Mouse (Mus musculus) thymus, adult 18-20 months (tissue): ENCODE measurements around the gene Spon1.

Source experiments
- DNase-seq, 2 experiments: peaks; one replicate each; pipeline ENCODE4 v3.0.0; 2022; ENCODE audit warnings: mixed read lengths in 2 of 2

The Spon1 gene

DNA sequence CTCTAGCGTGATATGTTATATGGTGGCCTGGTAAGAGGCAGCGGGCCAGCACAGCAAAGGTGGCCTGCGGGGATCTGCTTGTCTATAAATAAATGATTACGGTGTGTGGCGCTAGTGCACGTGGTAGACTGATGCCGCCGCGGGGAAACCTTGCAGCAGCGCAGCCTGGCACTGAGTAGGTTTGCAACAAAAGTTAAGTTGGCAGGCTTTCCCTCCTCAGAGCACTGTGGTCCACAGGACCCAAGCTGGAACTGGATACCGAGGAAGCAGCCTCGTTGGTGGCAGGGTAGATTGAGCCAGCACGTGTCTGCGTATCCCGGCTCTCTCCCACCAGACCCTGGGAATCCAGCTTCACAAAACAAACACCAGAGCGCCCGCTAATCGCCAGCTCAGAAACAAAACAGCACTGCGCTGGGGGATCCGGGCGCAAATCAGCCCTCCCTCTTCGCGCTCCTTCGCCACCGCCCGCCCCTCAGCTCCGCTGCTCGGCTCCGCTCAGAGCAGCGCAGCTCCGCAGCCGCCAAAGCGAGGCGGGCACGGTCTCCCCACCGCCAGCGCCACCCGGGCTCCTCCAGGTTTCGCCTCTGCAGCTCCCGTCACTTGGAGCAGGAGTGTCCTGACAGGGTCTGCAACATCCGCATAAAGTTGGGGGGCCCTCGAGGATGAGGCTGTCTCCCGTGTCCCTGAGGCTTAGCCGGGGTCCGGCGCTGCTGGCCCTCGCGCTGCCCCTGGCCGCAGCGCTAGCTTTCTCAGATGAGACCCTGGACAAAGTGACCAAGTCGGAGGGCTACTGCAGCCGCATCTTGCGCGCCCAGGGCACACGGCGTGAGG is at the start of gene Spon1:
Spon1 (plus strand) TSS at position 332 of the 831 bp plus-strand sequence.
- peak; percentile 24 to 36 for DNase-seq

DNA sequence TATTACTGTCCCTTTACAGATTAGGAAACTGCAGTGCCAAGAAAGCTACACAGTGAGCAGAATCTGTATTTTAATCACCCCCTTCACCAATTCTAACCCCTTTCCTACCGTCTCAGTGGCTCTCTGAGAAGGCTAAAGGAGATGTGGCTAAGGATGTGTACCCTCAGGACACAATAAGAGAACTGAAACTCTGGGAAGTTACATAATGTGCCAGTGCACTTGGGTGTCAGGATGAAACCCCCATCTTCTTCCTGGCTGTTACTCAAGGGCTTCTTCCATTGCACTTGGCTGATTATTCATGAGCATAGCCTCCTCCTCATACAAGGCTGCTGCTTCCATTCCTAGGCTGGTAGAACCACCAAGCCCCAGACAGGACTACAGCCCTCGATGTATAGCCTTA is 43.8 kb upstream of the Spon1 start:
- no peak for DNase-seq

DNA sequence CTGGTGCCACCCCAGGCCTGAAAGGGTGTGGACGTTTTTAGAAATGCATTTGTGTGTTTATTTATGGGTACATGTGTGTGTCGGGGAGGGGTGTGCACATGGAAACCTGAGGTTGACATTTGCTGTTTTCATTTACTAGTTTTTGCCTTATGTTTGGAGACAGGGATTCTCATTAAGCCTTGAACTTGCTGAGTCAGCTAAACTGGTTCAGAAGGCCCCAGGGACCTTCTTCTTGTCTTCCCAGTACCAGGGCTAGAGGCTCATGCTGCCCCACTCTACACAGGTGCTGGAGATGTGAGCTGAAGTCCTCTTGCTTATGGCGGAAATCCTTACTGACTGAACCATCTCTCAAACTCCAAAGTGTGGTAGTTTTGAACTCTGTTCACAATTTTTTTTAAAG is 41.9 kb upstream of the Spon1 start:
- no peak for DNase-seq

DNA sequence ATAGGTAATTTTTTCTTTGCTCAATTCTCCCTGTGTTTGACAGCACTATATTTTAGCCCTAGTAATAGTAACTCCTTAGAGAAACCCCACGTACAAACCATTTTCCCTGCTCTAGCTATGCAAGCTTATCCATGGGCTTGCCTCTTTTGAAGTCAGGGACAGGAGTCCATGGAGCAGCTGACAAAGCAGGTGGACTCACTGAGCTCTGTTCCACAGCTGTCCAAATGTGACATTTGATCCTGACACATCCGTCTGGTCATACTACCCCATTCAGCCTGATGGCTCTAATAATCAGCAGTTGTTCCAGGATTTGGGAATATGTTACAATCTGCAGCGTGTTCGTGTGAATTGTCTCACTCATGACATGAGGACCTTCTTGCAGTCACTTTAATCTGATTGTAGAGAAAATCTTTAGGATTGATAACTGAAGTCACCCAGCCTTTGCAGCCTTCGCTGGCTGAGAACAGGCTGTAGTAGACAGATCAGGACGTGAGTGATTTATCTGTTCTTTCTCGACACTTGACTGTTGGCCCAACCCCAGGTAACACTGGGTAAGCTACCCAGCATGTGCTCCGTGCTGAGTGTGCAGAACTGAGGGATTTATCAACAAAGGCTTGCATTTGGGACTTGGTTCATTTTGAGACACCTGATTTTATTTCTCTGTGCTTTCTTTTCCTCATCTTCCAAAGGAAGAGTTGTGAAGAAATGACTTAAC is 37.6 kb upstream of the Spon1 start:
- no peak for DNase-seq

DNA sequence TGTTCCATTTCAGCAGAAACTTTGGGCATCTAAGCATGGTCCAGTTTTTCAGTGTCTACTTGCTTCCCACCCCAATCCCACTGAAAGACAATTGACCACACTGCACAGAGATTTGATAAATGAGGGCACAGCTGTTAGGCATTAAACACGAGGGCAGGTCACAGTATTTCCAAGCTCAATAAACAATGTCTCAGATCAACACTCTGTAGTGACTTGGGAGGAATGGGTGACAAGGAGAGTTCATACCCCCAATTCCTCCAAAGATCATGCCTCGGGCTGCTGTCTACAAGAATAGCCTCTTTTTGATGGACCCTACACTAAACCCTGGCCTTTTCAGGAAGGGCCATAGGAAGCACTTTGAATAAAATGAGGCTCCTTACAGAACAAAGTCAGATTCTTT is 36.9 kb upstream of the Spon1 start:
- DNase-seq, result no peak

DNA sequence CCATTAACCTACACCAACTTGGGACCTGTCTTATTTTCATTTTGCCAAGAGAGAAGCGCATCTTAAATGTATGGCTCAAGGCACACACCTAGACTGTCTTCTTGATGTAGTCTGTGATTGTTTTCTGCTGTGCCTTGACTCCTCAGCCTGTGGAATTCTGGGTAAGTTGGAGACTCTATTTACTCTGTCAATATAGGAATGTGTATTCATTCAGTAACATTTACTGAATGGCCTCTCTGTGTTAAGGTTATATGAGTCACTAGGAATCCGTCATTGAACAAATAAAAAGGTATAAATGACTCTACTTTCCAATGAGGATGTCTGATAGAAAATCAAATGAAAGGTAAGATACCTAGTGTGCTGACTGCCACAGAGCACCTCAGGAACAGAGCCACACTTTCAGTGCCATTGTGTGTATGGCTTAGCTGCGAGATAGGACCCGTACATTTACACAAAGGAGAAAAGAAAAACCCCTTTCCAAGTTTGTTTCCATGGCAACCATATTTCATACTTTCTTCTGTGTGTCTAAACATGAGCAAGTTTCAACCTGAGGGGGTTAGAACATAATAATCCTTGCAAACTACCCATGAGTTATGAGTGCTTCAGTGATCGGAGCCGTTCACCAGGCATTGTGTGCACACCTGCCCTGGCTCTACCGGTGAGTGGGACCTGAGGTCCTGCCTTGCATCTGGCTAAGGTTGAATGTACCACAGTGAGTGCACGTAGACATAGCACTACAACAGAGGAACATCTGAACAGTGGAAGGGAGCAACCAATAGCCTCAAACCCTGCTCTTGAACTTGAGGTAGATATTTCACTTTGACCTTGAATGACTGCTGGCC is 35.2 kb upstream of the Spon1 start:
- no peak for DNase-seq

DNA sequence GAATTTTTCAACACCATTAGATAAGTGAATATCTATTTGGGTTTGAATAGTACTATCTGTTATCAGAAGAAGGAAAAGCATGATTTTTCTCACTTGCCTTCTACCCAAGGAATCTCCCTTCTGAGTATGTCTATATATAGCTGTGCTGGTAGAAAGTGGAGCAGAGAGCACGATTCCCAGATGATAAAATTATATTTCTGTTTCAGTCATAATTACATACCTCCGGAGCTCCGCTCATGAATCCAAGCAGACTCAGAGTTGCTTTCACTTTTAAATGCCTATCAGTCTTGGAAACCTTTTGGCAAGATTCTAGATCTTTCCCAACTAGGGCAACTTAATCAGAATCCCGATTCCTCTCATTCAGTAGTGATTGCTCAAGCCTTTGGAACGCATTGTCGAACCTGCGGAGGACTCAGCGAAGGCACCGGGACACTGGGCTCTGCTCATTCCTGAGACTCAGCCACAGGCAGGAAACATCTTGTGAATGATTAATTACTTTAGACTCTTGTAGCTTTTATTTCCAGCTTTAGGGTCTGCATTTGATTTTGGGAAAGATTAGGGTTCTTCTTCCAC is 27.9 kb upstream of the Spon1 start:
- DNase-seq, result no peak

DNA sequence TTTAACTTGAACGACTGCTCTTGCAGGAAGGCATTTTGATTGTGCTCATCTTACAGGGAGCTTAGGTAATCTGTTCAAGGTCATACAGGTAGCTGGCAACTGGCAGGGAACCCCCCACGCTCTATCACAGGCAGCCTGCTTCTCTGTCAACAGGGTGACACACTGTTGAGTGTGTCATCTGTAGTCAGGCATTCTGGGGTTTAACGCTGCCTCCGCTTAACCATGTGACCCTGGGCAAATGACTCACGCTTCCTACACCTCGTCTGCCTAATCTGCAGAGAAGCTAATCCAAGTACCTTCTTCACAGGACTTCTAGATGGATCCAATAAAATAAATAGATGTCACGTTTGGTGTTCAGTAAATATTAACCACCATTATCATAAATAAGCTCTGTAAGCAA is 26.6 kb upstream of the Spon1 start:
- DNase-seq, result no peak

DNA sequence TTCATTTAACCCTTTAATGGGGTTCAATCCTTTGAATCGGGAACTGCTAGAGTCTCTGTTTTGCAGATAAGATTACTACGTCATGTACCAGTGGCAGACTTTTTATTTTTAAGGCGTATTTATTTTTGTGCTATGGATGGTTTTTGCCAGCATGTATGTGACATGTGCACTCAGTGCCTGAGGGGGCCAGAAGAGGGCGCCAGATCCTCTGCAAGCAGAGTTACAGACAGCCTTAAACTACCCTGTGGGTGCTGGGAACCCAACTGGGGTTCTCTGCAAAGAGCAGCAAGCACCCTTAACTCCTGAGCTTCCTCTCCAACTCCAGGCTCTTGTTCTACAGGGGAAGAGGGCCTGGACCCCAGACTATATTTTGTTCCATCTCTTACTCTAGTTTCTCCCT is 23.2 kb upstream of the Spon1 start:
- DNase-seq, result no peak

DNA sequence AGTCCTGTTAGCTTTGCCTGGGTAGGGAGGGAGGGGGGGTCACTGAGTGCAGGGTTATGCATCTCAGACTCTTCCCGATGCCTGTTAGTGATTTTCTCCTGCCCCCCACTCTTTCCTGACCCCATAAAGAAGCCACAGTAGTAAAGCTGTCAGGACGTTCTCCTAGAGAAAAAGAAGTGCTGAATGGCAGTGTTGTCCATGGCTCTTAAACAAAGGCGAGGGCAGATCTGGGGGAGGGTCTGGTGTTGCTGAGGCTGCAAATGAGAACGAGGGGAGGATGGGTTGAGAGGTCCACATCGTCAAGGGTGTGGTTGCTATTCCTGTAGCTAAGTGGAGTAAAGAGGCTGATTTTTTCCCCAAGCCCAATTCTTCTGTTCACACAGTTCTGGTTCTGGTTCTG is 21.8 kb upstream of the Spon1 start:
- DNase-seq, result no peak

DNA sequence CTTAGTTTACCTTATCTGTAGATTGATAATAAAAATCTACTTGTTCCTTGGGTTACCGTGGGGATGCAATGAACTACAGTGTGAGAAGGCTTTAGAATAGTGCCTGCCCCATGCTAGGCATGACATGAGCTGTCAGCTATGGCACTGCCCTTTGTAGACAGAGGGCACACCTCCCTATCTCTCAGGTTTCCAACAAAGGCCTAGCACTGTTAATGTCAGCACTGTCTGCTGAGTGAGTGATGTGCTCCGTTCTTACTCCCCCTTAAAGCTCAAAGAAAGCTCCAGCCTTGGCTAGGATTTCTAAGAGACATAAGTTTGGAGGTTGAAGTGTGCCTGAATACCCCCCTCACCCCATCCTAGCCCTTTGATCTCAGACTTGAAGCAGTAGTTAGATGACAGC is 9.2 kb upstream of the Spon1 start:
- DNase-seq, result no peak

DNA sequence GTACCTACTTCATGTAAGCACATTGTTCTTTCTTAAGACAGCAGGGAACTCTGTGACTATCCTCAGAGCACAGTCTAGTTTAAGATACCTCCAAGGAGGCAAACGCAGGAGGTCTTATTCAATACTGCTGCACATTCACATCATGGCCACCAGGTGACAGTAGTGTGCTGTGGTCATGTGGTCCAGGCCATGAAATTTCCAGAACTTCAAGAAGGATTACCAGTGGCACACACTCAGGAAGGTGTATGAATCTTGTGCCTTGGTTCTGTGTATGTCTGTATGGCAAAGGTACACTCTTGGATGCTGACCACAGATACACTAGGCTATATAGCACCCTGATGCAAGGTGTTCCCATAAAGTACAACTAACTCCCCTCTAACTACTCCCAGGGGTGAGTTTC is 6.6 kb upstream of the Spon1 start:
- no peak for DNase-seq

DNA sequence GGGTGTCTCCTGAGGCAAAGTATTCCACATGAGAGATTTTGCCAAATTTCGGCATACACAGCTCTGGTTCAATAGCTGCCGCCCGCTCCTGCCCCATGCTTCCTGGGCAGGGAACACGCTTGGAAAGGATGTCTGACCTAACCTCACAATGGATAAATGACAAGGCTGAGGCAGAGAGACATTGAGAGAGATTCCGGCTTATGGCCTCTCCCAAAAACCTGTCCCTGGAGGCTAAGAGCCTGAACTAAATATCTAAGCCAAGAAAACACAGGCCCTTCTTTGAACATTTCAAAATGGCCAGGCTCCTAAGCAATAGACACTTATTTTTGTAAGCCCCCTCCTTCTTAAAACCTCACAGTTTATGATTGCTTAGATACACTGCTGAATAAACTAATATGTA is 665 bp upstream of the Spon1 start:
- DNase-seq, result no peak

DNA sequence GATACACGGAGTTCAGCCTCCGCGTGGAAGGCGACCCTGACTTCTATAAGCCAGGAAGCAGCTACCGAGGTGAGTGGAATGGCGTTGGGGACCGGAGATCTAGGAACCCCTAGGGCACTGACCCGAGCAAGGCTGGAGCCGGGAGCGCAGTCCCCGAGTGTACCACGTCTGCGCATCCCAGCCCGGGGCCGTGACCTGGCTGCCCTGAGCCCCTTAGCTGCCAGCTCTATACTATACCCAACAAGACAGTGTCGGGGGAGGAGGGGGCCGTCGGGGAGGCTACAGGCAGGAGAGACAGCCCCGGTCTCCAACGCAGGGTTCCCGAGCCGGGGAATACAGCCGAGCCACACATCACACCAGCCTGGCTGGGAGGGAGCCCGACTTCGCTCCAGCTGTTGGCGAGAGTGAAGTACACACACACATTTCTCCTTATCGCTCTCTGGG is 722 bp downstream of the Spon1 start:
- DNase-seq, result no peak

DNA sequence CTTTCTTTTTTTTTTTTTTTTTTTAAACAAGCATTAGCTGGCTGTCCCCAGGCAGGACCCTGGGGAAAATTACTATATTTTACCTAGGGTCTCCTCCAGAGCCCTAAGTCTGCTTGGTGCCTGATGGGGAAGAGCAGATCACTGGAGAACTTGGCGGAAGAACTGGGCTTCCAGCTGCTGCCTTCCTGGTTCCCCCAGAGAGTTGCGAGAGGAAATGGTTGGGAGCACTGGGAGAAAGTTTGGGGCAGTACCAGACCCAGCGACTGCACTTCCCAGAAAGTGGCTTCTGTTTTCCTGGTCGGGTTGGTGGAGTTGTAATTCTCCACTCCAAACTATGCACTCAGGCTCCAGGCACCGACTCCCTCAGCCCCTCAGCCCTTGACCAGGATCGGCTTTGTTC is 1.7 kb downstream of the Spon1 start:
- no peak for DNase-seq

DNA sequence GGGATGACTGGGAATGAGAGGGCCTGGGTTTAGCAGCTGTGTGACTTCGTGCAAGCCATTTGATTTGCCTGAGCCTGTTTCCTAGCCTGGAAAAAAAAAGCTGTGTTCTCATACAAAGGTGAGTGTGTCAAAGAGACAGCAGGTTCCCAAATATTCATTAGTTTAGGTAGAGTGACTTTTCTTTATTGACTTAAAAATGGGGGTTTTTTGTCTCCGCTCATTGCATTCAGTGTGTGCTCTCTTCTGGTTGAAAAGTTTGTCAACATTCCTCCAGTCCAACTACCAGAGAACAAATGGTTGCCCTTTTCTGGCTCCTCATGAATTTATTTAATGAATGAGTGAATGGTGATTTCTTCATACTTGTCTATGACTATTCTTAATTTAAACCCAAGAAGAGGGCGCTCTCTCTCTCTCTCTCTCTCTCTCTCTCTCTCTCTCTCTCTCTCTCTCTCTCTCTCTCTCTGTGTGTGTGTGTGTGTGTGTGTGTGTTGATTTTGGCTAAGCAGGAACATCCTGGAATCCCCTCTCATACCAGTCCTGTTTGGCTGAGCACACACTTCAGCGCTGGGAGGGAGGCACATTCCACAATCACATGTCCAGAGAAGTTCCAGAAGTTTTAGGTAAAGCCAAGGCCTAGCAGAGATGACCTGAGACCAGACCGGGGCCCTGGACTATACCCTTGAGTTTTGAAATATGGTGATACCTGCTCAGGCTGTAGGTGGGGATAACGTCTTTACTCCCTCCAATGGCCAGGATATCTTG is 2.6 kb downstream of the Spon1 start:
- DNase-seq, result no peak

DNA sequence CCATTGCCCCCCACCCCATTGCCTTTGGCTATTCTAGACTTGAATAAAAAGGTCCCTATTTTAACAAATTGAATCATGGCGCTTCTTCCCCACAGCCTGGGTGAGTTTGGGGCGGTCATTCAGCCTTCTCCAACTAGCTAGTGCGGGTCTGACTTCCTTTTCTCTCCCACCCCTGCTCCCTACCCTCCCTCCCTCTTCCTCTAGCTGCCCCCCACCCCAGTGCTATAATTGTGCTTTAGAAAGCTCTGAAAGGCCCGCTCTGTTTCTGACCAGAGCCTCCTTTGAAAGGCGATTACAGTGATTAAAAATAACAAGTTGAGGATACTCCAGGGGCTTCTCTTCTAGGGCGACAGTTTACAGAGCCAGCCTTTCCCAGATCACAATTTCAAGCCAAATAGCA is 3.5 kb downstream of the Spon1 start:
- DNase-seq, result no peak

DNA sequence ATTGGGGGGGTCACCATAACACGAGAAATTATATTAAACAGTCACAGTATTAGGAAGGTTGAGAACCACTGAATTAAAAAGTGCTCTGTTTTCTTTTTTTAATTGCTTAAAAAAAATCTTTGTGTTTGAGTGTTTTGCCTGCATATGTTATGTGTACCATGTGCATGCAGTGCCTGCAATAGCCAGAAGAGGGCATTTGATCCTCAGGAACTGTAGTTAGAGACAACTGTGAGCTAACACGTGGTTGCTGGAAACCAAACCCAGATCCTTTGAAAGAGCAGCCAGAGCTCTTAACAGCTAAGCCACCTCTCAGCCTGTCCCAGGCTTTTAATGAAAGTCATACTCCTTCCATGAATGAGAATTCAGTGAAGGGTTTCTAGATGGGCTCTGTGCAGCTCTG is 6.3 kb downstream of the Spon1 start:
- no peak for DNase-seq

DNA sequence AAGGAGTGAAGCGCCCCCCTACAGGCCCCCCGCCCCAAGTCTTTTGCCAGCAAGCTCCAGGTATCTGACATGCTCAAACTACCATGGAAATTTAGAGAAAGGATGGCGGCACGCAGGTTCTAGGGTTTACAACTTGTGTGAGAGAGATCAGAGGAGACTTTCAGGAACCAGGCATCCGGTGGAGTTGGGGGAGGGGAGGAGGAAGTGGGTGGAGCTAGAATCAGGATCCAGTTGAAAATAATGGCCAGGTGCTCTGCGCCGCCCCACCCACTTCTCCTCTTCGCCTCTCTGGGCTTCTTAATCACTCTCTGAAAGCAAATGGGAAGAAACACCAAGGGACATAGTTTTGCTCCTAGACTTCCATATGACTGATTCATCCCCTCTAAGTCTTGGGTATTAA is 7.6 kb downstream of the Spon1 start:
- peak; percentile 67 to 78 for DNase-seq

DNA sequence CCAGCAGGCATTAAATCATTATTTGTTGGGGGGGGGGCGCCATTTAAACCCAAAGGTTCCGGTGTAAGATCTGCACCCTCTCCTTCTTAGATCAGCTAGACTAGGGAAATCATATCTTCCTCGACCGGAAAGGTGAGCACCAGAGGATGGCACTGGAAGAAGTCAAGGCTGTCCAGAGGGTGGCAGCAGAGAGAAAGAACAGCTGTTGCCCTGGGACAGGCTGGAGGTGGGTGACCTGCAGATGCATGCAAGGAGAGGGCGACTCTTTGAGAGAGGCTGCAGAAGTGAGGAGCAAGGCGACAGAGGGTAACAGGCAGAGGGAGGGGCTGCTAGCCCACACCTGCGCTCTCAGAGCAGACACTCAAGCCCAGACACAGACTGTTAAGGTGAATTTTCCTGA is 8.2 kb downstream of the Spon1 start:
- peak; percentile 78 to 86 for DNase-seq

DNA sequence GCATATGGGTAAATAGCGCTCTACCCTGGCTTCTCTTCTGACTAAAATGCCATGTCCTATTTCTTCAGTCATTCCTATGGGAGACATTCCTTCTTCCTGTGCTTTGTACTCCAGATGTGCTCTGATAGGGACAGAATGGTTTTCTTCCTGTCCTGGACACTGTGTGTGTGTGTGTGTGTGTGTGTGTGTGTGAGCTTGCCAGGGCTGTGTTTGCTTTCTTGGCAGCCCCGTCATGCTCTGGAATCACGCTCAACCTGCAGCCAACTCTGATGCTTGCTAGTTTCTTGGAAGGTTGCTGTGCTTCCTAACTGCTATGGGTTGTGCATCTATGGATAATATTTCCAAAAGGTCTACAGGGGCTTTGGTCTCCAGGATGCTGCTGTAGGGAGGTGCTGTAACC is 9.1 kb downstream of the Spon1 start:
- DNase-seq, result no peak

DNA sequence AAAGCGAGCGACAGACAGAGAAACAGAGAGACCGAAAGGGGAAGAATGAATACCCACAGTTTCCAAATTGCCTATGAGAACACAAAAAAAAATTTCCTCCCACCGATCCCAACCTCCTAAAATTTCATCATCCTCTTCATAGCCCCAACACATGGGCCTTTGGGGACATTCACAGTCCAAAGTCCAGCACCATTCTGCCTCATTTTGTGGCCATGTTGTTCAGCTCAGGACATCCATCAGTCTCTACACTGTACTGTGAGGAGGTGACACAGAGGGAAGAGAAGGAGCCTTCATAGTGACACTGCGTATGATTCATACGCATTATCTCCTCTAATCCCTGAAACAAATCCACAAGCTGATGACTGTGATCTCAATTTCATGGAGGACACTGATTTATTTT is 12.7 kb downstream of the Spon1 start:
- DNase-seq, result no peak
